Mouse (Mus musculus) adipocyte (in vitro differentiated cells): ENCODE data around the gene Vmn2r36.
"Not testable (repeated sequence)": the region's sequence is repeated elsewhere in the genome, so short reads cannot be mapped to it uniquely, and the experiment has no call there.

Experiments
- DNase-seq: peaks from one replicate; pipeline ENCODE4 v3.0.0-alpha.2; 2016; ENCODE audit warnings: low spot score

Gene Vmn2r36

DNA sequence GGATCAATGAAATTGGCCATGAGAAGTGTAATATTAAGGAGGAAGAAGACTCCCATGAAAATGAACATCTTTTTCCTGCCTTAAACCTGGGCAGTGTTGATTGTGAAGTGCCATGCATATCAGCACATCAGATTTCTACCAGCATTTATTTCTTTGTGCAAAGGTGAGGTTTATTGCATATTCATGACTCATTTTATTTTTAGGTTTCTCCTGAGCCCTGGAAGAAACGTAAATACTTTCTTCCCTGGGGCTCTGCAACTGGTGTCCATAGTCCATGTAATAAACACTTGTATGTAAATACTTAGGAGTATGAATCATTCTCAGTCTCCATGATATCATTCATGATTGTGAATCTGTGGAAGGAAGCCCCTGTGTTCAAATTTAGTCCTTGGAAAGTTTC lies at the start of gene Vmn2r36:
TSS of gene Vmn2r36 (minus strand) at position 101 of the 400 bp plus-strand sequence.
- not testable (repeated sequence) for DNase-seq
